Comparison of ENCODE assay signal across 8 mouse cellular contexts in genomic region chr9:61375802-61376561, GRCm38 (mm10). TPM values are rescaled to one million over a fixed set of nuclear protein-coding genes. Genes with fewer than 3 reads are reported as not detected.
DNase-seq lines count a peak whose midpoint lies in the region; ATAC-seq and TF ChIP-seq lines count a peak whose summit lies in the region.

No protein-coding gene starts in this region.

- no peaks in the 10 kb centered on the region for H3K9me3 ChIP-seq in lung, embryonic 16.5 days (ENCODE audit: control insufficient read depth, low read length)
- H3K9me3 ChIP-seq in forebrain, embryonic 10.5 days, result no peaks in the 10 kb centered on the region
- no peaks in the 10 kb centered on the region for H3K9me3 ChIP-seq in limb, embryonic 11.5 days (ENCODE audit: control insufficient read depth, low read length)
- H3K9me3 ChIP-seq in neural tube, embryonic 14.5 days (ENCODE audit: control insufficient read depth, low read length), result no peaks in the 10 kb centered on the region

- no peak overlapping the region for H3K27ac ChIP-seq in lung, embryonic 16.5 days (ENCODE audit: low read length)
- H3K27ac ChIP-seq in forebrain, embryonic 10.5 days, result no peak overlapping the region
- no peak overlapping the region for H3K27ac ChIP-seq in limb, embryonic 11.5 days (replicated peaks; ENCODE audit: low read depth, low read length)
- H3K27ac ChIP-seq in neural tube, embryonic 14.5 days (ENCODE audit: low read depth, low read length), result no peak overlapping the region
- H3K27ac ChIP-seq in thymus, adult 2 months (ENCODE audit: control insufficient read depth, insufficient read depth, low read length), result no peak overlapping the region

- TF ChIP-seq POLR2A in lung, adult 2 months (IDR thresholded peaks at IDR 0.05; ENCODE audit: borderline replicate concordance, extremely low read depth, low read depth, low read length), result no peak
- no peak for TF ChIP-seq POLR2A in thymus, adult 2 months (IDR thresholded peaks at IDR 0.05; ENCODE audit: control insufficient read depth, extremely low read depth, insufficient read depth, low read length, poor library complexity)

- H3K4me3 ChIP-seq in lung, embryonic 16.5 days (ENCODE audit: low read length), result 0 out of 2 replicates have a peak overlapping the region, but pooled peaks have one; percentile 0
- no peak overlapping the region for H3K4me3 ChIP-seq in lung, adult 2 months (replicated peaks; ENCODE audit: extremely low read depth, low read depth, low read length)
- peak overlapping the region; percentile 98 for H3K4me3 ChIP-seq in forebrain, embryonic 10.5 days
- H3K4me3 ChIP-seq in limb, embryonic 11.5 days (ENCODE audit: low read depth, low read length), result peak overlapping the region; percentile 17; the same call in 1 of the 2 replicates
- peak overlapping the region; percentile 95 for H3K4me3 ChIP-seq in neural tube, embryonic 14.5 days (ENCODE audit: low read depth, low read length)
- no peak overlapping the region for H3K4me3 ChIP-seq in thymus, adult 2 months (ENCODE audit: control insufficient read depth, insufficient read depth, low read length)

- no peak for TF ChIP-seq CTCF in lung, adult 2 months (IDR thresholded peaks at IDR 0.05; ENCODE audit: insufficient read depth, low read length)
- no peak for TF ChIP-seq CTCF in thymus, adult 2 months (IDR thresholded peaks at IDR 0.05; ENCODE audit: borderline replicate concordance, control insufficient read depth, extremely low read depth, insufficient read depth, low read length, poor library complexity)

- no peak for ATAC-seq in lung, embryonic 16.5 days (ENCODE audit: low read depth)
- no peak for ATAC-seq in limb, embryonic 11.5 days (ENCODE audit: insufficient number of reproducible peaks, low FRiP score, low TSS enrichment, low read depth)
- no peak for ATAC-seq in neural tube, embryonic 14.5 days (ENCODE audit: low read depth)
- no peak for ATAC-seq in cerebellum, adult (ENCODE audit: insufficient number of reproducible peaks, low FRiP score, low TSS enrichment)

- peaks cover 4% of the 10 kb centered on the region; the same call in 1 of the 2 replicates for H3K36me3 ChIP-seq in lung, embryonic 16.5 days (ENCODE audit: control insufficient read depth, insufficient read depth, low read length)
- H3K36me3 ChIP-seq in forebrain, embryonic 10.5 days (replicated peaks), result peaks cover 66% of the 10 kb centered on the region
- H3K36me3 ChIP-seq in limb, embryonic 11.5 days (ENCODE audit: control insufficient read depth, insufficient read depth, low read length), result peaks cover 4% of the 10 kb centered on the region
- 0 out of 2 replicates have a peak, but pooled peaks cover 3% of the 10 kb centered on the region for H3K36me3 ChIP-seq in neural tube, embryonic 14.5 days (ENCODE audit: control insufficient read depth, insufficient read depth, low read length)
- H3K36me3 ChIP-seq in thymus, adult 2 months (ENCODE audit: control insufficient read depth, insufficient read depth, low read length), result peaks cover 13% of the 10 kb centered on the region

- WGBS in lung, embryonic 16.5 days, result 47% methylated on average over 11 of the region's 11 CpGs
- 64% methylated on average over 11 of the region's 11 CpGs for WGBS in lung, adult 2 months
- WGBS in forebrain, embryonic 10.5 days, result 58% methylated on average over 11 of the region's 11 CpGs
- WGBS in limb, embryonic 11.5 days, result 42% methylated on average over 11 of the region's 11 CpGs
- WGBS in neural tube, embryonic 14.5 days, result 25% methylated on average over 11 of the region's 11 CpGs
- WGBS in thymus, adult 2 months, result 69% methylated on average over 11 of the region's 11 CpGs

- H3K4me2 ChIP-seq in lung, embryonic 16.5 days (ENCODE audit: low read depth, low read length), result peak overlapping the region; percentile 26
- peak overlapping the region; percentile 88 for H3K4me2 ChIP-seq in limb, embryonic 11.5 days (ENCODE audit: low read depth, severe bottlenecking)
- H3K4me2 ChIP-seq in neural tube, embryonic 14.5 days (ENCODE audit: low read depth, low read length), result peak overlapping the region; percentile 97

- H3K4me1 ChIP-seq in lung, embryonic 16.5 days (replicated peaks; ENCODE audit: control insufficient read depth, insufficient read depth, low read length), result peaks cover 69% of the 10 kb centered on the region
- peaks cover 29% of the 10 kb centered on the region for H3K4me1 ChIP-seq in lung, adult 2 months (ENCODE audit: control insufficient read depth, insufficient read depth, low read length)
- peaks cover 91% of the 10 kb centered on the region for H3K4me1 ChIP-seq in forebrain, embryonic 10.5 days
- H3K4me1 ChIP-seq in limb, embryonic 11.5 days (ENCODE audit: control insufficient read depth, insufficient read depth, low read length), result peaks cover 60% of the 10 kb centered on the region
- H3K4me1 ChIP-seq in neural tube, embryonic 14.5 days (ENCODE audit: control insufficient read depth, insufficient read depth, low read length), result peaks cover 75% of the 10 kb centered on the region
- peaks cover 57% of the 10 kb centered on the region for H3K4me1 ChIP-seq in thymus, adult 2 months (replicated peaks; ENCODE audit: control insufficient read depth, insufficient read depth, low read length)

- H3K27me3 ChIP-seq in lung, embryonic 16.5 days (ENCODE audit: control insufficient read depth, insufficient read depth, low read depth, low read length), result no peaks in the 10 kb centered on the region
- peaks cover 13% of the 10 kb centered on the region for H3K27me3 ChIP-seq in forebrain, embryonic 10.5 days (ENCODE audit: poor library complexity, severe bottlenecking)
- no peaks in the 10 kb centered on the region for H3K27me3 ChIP-seq in limb, embryonic 11.5 days (ENCODE audit: control insufficient read depth, insufficient read depth, low read length)
- H3K27me3 ChIP-seq in neural tube, embryonic 14.5 days (ENCODE audit: control insufficient read depth, insufficient read depth, low read length), result no peaks in the 10 kb centered on the region
- H3K27me3 ChIP-seq in thymus, adult 2 months (ENCODE audit: control insufficient read depth, insufficient read depth, low read length), result no peaks in the 10 kb centered on the region

- DNase-seq in lung, adult 2 months, result no peak
- no peak for DNase-seq in forebrain, embryonic 10.5 days (ENCODE audit: extremely low spot score, low spot score)
- DNase-seq in limb, embryonic 11.5 days (ENCODE audit: low spot score), result no peak
- no peak for DNase-seq in thymus, adult 2 months
- no peak for DNase-seq in kidney, postnatal 14 days

- H3K9ac ChIP-seq in lung, embryonic 16.5 days (ENCODE audit: low read length), result 0 out of 2 replicates have a peak overlapping the region, but pooled peaks have one; percentile 15
- no peak overlapping the region; the same call in 1 of the 2 replicates for H3K9ac ChIP-seq in limb, embryonic 11.5 days (ENCODE audit: low read length)
- peak overlapping the region; percentile 30; the same call in 1 of the 2 replicates for H3K9ac ChIP-seq in neural tube, embryonic 14.5 days (replicated peaks; ENCODE audit: low read depth, low read length)

RNA-seq across cellular contexts. Expression of gene Tle3, which starts 3.8 kb away (rescaled TPM):
- polyA plus RNA-seq in lung, embryonic 16.5 days (2015; fragmentation: Nextera tagmentation; extraction: Ambion mirVana), result 23.3 and 23.4 TPM in 2 replicates
- polyA plus RNA-seq in lung, adult 2 months (2012; rRNA removed), result 55.1 and 59.1 TPM in 2 replicates
- 43.4 and 45.6 TPM in 2 replicates for polyA plus RNA-seq in forebrain, embryonic 10.5 days (2016; fragmentation: Nextera tagmentation; extraction: Ambion mirVana)
- 42.8 and 43.4 TPM in 2 replicates for polyA plus RNA-seq in limb, embryonic 11.5 days (2014; fragmentation: Nextera tagmentation; extraction: Ambion mirVana)
- 18.7 and 22.5 TPM in 2 replicates for polyA plus RNA-seq in neural tube, embryonic 14.5 days (2014; fragmentation: Nextera tagmentation; extraction: Ambion mirVana)
- 205 and 254 TPM in 2 replicates for polyA plus RNA-seq in thymus, adult 2 months (2012; rRNA removed)

Comparison
In these comparisons a context has a peak if more than half of its experiments do, and no peak if none do; other contexts are left out.
1. H3K4me3 ChIP-seq: peak in lung, embryonic 16.5 days (single experiment), forebrain, embryonic 10.5 days (single experiment), limb, embryonic 11.5 days (single experiment) and neural tube, embryonic 14.5 days (single experiment); none in lung, adult 2 months (single experiment) and thymus, adult 2 months (single experiment).
2. H3K4me2 ChIP-seq: peak in every context shown above with its lines; median percentile 97 in neural tube, embryonic 14.5 days; 88 in limb, embryonic 11.5 days; 26 in lung, embryonic 16.5 days.